Mouse (Mus musculus) cerebellum, adult 18-20 months (tissue): ENCODE results near the gene Bcl10.

ENCODE experiments used
- DNase-seq, 2 experiments: peaks; one replicate each; pipeline ENCODE4 v3.0.0; 2021

The Bcl10 gene

DNA sequence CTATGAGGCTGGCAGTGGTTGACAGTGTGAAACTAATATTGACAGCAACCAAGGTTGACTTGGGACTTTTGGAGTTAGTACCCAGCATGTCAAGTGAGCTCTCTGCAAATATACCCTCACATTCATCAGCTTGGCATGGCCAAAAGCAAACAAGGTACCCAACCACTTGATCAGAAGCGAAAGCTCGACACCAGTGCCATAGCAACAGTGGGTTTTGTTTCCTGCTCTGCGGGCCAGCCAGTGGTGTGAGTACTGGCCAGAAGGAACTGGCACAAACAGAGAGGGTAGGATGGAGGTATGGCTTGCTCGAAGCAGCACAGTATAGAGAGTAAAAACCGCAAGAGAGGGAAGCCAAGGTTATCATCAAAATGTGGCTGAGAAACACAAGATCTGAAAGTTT is 6.2 kb upstream of the Bcl10 start:
- DNase-seq = no peak

DNA sequence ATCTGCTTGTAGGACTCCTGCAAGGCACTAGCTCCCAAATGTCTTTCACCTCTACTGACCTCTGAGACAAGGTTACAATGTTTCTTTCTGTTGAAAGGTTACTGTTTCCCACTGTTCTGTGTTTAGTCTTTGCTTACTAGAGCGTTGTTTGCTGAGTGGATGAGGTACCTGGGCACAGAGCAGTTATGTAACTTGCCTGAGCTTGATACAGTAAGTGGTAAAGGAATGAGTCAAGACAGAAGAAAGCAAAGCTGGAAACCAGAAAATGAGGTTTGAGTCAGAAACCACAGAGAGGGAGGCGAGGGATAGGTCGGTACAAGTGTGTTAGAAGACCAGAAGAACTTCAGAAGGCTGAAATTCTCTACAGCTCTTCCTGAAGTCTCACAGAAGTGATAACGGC is 5.8 kb upstream of the Bcl10 start:
- no peak for DNase-seq

DNA sequence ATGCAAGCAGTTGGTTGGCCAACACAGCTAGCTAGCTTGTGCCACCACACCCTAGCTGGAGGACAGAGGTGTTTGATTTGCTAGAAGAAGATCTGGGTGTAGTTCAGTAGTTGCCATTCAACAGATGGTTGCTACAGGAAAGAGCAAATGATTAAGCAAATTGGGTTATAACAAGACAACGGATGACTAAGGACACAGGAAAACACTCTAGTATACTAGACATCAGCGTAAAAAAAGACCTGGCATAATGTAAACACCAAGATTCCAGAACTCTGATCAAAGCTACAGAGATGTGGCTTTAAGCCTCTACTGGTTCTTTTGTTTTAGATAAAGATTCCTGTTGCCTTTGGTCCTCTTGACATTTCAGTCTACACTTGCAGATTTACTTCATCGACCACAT is 367 bp downstream of the Bcl10 start:
- DNase-seq = no peak

DNA sequence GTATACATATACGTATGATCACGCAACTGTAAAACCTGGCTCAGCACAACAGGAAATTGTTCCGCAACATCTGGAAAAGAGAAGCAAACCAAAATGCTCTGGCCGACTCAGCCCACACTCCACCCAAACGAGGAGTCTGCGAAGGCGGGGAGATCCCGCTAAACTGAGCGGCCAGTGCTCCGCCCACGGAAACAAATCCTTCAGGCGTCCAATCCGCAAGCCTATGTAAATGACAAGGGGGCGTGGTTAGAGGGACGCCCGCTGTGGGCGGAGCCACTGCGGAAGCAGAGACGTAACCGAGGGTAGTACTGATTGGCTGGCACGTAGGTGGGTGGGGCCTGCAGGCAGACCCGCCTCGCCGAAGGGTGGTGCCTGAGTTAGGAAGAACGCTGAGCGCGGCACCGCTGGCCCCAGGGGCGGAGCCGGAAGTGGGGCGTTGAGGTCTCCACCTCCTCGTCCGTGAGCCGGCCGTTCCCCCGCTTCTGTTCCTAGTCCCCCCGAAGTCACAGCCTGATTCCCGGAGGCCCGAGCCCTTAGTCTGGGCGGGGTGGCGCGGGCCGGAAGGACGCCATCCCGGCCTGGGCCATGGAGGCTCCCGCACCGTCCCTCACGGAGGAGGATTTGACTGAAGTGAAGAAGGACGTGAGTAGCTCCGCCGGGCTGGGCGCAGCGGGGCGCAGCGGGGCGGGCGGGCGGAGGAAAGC is 1.4 kb downstream of the Bcl10 start:
- DNase-seq = peak; percentile 97 to 99

DNA sequence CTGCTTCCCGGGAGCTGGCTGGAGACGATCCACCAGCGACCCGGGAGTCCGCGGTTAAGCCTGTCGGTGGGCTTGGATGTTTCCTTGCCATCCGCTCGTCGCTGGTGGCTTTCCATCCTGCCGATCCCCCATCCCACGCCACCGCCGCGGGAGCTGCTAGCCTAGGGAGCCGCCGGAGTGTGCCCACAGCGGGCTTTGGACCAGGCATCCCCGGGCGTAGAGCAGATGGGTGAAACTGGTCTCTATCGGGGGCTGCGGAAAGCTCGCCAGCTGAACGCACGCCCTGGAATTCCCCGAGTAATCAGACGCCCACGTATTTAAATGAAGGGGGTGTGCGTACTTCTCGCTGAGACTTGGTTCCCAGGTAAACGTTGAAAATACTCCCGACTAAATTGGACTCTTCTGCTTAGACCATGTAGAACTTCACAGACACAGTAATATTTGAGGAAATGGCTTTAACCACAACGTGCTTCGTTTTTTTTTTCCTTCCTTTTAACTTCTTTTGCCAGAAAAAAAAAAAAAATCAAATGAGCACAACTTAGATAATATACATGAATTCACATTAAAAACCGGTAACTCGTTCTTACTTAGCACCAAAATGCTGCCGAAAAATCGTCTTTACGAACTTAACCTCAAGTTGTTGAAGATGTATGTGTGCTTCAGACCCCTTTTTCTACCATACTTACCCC is 2.2 kb downstream of the Bcl10 start:
- DNase-seq = peak; percentile 57 to 67

DNA sequence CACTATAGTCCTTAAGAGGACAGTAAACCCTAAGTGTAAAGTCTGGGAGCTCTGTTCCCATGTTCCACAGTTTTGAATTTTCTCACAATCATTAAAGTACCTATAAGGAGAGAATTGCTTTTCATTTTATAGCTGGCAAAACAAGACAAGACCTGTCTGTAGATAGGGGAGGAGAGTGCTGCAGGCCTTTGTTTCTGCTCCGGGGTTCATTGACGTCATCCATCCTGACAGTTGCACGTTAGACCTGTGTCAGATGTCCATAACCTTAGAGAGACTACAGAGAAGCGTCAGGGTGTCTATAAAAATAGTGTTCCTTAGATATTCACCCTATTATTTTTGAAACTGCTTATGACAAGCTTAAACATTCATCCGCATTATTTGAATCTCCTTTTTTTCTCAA is 2.9 kb downstream of the Bcl10 start:
- DNase-seq = no peak

DNA sequence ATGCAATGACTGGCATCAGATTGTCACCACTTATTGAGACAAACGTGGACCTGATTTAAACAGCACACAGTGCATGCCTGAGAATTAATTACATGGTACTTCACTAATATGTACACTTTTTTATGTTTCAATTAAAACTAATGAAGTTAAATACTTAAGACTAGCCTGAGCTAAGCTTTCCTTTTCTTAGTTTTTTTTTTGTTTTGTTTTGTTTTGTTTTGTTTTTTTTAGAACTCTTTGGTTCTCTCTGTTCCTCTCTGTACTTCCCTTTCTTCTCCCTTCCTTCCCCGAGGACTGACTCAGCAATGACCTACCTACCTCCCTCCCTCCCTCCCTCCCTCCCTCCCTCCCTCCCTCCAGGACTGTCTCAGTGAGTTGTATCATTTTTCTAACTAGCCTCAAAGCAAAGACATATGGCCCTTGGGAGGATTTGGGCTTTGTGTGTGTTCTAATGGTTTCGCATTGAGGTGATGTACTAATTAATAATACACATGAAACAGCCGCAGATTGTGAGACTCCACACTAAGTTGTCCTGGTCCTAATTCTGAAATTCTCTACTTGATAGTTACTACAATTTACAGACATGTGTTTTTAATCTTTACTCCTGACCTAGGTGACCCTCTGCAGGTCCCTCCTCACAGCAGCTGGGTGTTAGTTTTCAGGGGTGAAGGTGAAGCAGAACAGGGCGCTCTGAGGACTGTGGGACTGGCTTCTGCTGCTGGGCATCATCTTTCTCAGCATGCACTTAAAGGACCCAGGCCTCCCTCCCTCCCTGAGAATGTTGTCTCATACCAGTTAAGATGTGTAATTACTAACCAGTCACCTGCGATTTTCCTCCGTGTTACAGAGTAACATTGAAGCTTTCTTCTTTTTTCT is 7.2 kb downstream of the Bcl10 start:
- DNase-seq = no peak

DNA sequence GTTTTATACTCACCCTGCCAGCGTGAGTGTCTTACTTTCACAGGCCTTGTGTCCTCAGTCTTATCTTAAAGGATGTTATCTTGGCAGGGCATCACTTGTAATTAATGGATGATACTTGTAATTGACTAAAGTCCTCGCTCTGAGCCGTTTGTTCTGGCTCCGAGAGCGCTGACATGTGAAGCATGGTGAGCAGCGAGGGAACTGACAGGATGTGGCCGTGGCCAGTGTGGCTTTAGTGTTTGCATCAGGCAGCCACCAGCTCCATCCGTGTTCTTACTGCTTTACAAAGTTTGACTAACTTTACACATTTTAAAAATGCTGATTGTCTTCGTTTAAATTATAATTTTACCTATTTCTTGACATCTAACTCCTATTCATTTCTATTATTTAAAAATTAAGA is 11.2 kb downstream of the Bcl10 start:
- DNase-seq = no peak

DNA sequence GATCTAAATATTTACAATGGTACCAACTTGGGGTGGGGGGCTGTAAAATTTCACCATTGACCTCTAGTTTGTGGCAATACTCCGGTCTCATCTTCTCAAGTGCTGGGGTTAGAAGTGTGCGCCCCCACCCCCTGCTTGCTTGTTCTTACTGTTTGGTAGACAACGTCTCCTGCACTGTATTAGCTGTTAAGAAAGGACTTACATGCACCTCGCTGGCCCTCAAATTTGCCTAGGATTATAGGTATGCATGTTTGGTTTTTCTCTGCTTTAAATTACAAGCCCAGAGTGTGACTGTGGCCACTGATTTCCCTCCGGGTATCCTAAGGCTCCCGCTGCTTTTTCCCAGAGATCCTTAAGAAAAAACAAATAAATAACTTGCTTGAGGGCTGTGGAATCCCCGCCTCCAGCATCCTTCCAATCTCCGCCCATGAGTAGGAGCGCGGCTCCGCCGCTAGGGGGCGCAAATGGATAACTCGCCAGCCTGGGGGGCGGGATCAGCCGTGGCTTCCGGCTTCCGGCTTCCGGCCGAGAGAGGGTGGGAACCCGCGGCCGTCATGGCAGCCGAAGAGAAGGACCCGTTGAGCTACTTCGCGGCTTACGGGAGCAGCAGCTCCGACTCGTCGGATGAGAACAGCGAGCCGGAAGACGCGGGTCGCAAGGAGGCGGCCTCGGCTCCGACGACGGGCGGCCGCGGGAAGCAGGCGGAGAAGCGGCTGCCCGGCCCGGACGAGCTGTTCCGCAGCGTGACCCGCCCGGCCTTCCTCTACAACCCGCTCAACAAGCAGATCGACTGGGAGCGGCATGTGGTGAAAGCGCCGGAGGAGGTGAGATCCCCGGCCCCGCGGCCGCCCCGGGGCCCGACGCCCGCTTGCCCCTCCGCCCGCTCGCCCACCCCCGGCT is 15.2 kb downstream of the Bcl10 start, which contains the start of gene 2410004B18Rik:
Gene 2410004B18Rik (plus strand): TSS at position 510 of the 900 bp plus-strand sequence.
- peak; percentile 89 to 94 for DNase-seq

DNA sequence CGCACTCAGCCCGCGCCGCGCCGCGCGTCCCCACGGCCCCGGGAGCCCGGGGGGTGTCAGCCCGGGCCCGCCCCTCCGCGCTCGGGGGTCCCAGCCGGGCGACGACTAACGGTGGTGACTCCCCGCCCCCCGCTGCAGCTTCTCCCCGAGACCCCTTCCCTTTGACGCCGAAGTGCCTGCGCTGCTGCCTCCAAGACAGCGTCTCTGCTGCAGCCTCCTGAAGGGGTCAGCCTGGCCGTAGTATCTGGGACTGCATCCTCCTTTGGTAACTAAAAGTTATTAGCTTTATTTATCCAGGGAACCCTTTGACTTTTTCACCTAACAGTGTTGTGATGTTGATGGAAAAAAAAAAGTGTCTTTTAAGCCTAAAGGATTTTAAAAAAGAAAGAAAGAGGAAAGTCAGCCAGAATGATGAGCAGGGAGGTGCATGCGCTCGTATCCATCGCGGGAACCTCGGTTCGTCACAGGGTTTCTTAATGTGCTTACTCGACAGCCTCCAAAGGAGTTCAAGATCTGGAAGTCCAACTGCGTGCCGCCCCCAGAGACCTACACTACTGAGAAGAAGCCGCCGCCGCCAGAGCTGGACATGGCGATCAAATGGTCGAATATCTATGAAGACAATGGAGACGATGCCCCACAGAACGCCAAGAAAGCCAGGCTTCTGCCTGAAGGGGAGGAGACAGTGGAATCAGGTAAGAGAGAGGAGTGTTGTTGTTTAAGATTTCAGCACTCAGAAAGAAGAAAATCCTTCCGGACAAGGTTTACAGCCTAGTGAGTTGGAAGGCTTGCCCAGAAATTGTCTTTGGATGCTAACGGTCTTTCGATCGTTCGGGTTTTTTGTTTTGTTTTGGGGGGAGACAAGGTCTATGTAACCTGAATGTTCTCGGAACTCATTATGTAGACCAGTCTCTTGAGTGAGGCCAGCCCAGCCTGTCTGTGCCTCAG is 16.1 kb downstream of the Bcl10 start:
- peak in 1 of 2 experiments; percentile 22 for DNase-seq

DNA sequence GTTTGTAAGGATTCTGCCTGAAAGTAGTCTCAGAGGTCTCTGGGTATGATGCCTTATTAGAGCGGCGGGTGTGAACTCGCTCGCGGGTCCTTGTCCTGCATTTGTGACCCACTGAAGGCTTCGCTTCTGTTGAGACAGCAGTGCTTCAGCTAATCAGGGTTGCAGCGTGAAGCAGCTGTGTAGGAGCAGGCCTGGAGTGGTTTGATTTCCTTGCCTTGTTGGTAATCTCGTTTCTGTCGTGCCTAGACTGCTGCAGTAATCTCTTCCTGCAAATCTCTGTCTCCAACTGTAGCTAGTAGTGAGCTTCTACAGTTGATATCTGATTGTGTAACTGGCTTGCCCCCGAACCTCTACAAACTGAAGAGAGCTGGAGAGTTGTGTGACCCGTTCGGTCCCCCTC is 16.8 kb downstream of the Bcl10 start:
- no peak for DNase-seq

DNA sequence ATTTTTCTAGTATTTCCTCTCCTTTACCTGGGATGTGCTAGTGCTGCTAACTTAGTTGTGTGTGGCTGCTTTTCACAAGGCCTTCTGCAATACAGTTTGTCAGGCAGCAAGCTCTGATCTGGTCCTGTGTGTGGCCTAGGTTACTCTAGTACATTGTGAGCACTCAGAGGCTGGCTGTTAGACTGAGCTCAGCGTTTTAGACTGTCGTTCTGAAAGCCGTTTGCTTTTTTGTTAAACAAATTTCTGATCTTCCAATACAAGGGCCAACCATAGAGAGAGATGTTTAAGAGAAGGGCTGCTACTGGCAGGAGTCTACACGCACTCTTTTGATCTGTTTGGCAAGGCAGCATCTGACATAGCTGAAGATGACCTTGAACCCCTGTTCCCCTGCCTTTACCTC is 17.4 kb downstream of the Bcl10 start:
- DNase-seq = no peak

DNA sequence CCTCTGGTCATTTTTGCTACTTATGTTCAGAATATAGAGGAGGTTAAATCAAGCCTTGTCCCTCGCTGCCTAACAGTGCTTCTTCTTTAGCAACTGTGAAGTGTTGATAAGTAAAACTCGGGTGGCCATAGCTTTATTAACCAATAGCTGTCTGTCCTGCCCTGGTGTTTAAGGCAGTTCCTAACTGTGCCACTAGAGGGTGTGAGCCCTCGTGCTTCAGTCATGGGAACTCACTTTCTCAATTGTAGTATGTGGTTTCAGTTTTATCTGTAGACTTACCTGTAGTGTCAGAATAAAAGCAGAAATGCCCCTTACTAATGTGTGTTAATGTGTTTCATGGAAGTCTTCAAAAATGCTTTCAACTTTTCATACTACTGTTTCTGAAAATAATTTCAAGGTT is 19.4 kb downstream of the Bcl10 start:
- peak; percentile 53 to 60 for DNase-seq

DNA sequence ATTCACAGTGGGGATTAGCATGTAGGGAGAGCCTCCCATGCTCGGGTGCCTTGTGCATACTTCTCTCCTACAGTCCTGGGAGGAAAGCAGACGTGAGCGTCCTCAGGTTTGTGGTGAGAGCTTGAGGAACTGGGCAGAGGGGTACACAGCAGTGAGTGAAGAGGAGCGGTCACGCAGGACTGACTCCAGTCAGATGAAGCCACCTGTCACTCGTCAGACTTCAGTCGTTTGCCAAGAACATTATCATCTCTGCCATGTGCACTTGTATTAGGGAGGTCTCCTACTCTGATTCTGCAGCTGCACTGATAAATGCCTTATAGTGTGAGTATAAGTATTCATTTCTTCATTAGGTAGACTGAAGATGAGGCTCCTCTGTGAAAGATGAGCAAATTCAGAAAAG is 21.7 kb downstream of the Bcl10 start:
- no peak for DNase-seq

DNA sequence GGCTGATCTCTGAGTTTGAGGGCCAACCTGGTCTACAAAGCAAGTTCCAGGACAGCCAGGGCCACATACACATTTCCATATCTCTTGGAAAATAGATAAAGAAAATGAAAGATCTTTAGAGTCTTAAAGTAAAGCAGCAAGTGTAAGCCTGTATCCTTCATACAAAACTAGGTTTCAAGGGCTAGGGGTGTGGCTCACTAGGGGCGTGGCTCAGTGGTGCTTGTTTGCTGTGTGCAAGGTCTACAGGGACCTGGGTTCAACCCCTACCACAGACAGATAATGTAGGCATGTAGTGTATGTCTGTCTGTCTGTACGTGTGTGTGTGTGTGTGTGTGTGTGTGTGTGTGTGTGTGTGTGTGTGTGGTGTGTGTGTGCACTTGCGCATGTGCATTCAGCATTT is 23.3 kb downstream of the Bcl10 start:
- DNase-seq = no peak

DNA sequence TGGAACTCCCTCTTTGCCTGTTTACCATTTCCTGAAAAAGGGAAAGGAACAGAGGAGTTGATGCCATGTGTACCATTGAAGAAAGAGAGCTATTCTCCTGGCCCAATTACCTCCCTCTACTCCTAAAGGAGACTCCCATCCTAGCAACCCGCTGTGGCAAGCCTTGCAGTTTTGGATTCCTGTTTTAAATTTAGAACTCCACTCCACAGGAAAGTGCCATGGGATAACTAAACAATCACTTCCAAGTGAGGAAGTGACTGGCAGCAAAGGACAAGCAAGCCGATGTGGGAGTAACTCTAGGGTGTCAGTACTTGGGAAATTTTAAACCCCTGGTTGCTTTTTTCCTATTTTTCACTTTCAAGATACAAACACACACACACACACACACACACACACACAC is 24.1 kb downstream of the Bcl10 start:
- no peak for DNase-seq

DNA sequence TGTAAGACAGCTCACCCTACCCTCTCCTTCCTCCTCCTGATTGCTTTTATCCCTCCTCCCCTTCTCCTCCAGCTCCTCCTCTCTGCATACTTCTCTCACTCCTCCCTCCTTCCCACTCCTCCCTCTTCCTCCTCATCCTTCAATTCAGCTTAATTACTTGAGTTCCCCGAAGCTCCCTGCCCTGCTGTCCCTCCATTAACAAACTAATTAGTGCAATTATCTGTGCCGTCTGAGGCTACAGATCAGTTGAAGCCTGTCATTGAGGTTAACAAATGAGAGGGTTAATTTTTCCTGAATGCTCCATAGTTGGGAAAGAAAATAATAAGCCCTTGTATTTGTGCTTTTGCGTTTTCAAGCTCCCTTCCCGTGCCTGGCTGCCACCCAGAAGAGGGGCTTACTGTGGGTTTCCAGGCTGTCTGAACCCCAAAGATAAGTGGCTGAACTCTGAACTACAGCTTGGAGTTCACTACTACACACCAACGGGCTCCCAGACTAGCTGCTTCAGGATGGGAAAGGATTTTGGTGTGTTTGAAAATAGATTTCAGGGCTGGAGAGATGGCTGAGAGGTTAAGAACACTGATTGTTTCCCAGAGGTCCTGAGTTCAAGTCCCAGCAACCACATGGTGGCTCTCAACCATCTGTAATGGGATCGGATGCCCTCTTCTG is 25.1 kb downstream of the Bcl10 start:
- no peak for DNase-seq

DNA sequence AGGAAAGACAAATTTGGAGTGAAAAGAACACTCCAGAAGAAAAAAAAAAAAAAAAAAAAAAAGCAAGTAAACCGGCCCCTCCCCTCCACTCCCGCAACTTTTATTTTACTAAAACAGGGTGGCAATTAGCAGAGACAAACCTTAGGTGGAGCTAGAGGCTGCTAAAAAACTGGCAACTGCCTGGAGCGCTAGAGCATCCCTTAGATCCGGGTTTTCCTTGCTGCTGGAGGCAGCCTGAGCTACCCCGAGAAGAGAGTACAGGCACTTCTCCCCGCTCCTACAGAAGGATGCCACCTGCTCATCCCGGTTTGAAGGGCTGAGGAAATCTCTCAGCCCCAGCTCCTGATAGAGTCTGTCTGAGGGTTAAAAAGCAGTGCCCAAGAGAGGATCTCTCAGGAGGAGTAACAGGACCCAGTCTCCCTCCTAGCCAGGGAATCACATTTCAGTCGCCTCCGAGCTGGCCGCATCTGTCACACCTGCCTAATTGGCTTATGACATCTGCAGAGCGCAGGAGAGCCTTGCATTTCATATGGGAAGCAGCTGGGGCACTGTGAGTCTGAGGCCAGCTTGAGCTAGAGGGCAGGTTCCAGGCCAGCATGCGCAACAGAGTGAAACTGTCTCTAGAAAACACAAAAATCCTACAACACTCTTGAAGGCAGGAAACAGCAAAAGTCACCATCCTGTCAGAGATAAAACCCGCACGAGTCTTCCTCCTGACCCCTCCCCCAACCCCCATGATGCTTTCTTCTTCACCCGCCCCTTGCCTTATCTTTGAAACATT is 27.6 kb downstream of the Bcl10 start:
- peak; percentile 29 to 44 for DNase-seq

DNA sequence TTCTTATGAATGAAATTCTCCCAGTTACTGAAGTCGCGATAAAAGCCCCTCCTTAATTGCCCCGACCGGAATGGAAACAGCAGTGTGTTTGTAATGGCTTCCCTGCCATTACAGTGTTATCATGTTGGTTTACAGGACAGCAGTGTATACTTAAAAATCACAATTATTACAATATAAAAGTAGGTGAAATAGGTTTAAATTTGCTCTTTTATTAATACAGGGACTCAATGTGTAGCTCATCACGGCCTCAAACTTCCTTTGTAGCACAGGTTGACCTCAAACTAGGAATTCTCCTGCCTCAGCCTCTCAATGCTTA is 28.2 kb downstream of the Bcl10 start:
- no peak for DNase-seq
